Mouse (Mus musculus): ENCODE results near the gene Ankrd63.

- TF ChIP-seq CTCF (IDR thresholded peaks at IDR 0.05; ENCODE audit: low read depth, low read length): no peak
- no peak for TF ChIP-seq POLR2A (IDR thresholded peaks at IDR 0.05; ENCODE audit: extremely low read depth, insufficient read depth, low read length)
Measured at GRCm38 (mm10) chr2:118706436-118706835, 2.7 kb upstream of the Ankrd63 start.
